Mouse (Mus musculus) megakaryocyte, embryonic 14.5 days (primary cell): ENCODE results near the gene Gm20388. TPM values are rescaled to one million over a fixed set of nuclear protein-coding genes. Genes with fewer than 3 reads are reported as not detected.

Experiments
- H3K27me3 ChIP-seq: replicated peaks from 2 replicates; pipeline ENCODE3; 2012; ENCODE audit warnings: inconsistent platforms
- H3K36me3 ChIP-seq: replicated peaks from 2 replicates; pipeline ENCODE3; 2012; ENCODE audit warnings: low read length, inconsistent platforms, mixed read lengths
- H3K4me1 ChIP-seq: 2 replicates; pipeline ENCODE4 v1.6.1; 2012; ENCODE audit warnings: inconsistent platforms
- H3K4me3 ChIP-seq: replicated peaks from 2 replicates; pipeline ENCODE3; 2012; ENCODE audit warnings: moderate library complexity, mild to moderate bottlenecking, inconsistent platforms
- H3K9me3 ChIP-seq: 2 replicates; pipeline ENCODE4 v1.6.1; 2012; ENCODE audit warnings: inconsistent platforms
- FLI1 ChIP-seq: IDR thresholded peaks from 2 replicates; pipeline ENCODE4 v1.6.1; 2012; ENCODE audit warnings: low read length, inconsistent platforms, mixed read lengths
- GATA1 ChIP-seq: IDR thresholded peaks from 3 replicates; pipeline ENCODE4 v1.6.1; 2012; ENCODE audit warnings: mixed read lengths, low read length, inconsistent platforms, borderline replicate concordance
- polyA plus RNA-seq: library from polyadenylated mRNA; stranded (reverse); fragments of >175 nt; gene quantifications from 2 replicates; pipeline ENCODE4 v1.2.3, GENCODE M21; 2012; ENCODE audit warnings: low replicate concordance; ENCODE audit not compliant: insufficient read depth

Gm20388 gene
- polyA plus RNA-seq, 1 experiment: 111 TPM

- Histone ChIP-seq H3K4me1 (peaks cover 4% of the 10 kb centered on the region), H3K4me3 (no peak overlapping the region), H3K9me3 (no peaks in the 10 kb centered on the region), H3K27me3 (peaks cover 91% of the 10 kb centered on the region), H3K36me3 (no peaks in the 10 kb centered on the region)
- TF ChIP-seq GATA1: no peak
- no peak for TF ChIP-seq FLI1
Measured at GRCm38 (mm10) chr8:123352786-123353185, 3442.1 kb downstream of the Gm20388 start.

GRCm38 (mm10) chr8:123353216-123353615 is 3442.6 kb downstream of the Gm20388 start:
- H3K27me3 ChIP-seq: peaks cover 90% of the 10 kb centered on the region
- H3K9me3 ChIP-seq: no peaks in the 10 kb centered on the region
- no peak for TF ChIP-seq FLI1
- TF ChIP-seq GATA1: no peak
- H3K4me3 ChIP-seq: no peak overlapping the region
- H3K36me3 ChIP-seq: no peaks in the 10 kb centered on the region
- peaks cover 4% of the 10 kb centered on the region for H3K4me1 ChIP-seq

DNA sequence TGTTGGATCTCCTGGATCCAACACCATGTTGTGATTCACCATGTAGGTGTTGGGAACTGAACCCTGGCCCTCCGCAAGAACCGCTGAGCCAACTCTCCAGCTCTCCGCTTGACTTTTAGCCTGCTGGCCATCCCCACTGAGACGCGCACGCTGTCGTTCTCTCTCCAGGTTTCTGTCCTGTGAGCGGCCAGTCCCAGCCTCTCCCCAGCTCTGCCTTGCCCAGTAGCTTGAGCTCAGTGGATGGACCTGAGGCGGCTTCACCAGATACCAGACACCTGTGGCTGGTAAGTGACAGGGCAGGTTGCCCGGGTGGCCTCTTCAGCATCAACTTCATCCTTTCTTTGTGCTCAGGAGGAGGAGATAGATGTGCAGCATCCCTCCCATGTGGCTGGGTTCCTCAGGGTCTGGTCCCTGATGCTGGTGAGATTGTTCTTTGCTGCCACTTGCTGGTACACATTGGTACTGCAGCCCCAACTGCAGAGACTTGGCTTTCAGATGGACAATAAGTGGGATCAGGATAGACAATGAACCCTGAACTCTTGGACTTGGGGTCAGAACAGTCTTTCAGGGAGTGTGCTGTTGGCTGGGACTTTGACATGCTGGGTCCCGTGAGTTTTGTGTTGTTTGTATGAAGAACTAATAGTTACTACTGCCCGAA is 3450.6 kb downstream of the Gm20388 start:
- TF ChIP-seq FLI1 (no peak), GATA1 (no peak)
- Histone ChIP-seq H3K9me3 (no peaks in the 10 kb centered on the region), H3K4me3 (no peak overlapping the region), H3K4me1 (no peaks in the 10 kb centered on the region; the same call in 1 of the 2 replicates), H3K27me3 (peaks cover 63% of the 10 kb centered on the region), H3K36me3 (no peaks in the 10 kb centered on the region)

DNA sequence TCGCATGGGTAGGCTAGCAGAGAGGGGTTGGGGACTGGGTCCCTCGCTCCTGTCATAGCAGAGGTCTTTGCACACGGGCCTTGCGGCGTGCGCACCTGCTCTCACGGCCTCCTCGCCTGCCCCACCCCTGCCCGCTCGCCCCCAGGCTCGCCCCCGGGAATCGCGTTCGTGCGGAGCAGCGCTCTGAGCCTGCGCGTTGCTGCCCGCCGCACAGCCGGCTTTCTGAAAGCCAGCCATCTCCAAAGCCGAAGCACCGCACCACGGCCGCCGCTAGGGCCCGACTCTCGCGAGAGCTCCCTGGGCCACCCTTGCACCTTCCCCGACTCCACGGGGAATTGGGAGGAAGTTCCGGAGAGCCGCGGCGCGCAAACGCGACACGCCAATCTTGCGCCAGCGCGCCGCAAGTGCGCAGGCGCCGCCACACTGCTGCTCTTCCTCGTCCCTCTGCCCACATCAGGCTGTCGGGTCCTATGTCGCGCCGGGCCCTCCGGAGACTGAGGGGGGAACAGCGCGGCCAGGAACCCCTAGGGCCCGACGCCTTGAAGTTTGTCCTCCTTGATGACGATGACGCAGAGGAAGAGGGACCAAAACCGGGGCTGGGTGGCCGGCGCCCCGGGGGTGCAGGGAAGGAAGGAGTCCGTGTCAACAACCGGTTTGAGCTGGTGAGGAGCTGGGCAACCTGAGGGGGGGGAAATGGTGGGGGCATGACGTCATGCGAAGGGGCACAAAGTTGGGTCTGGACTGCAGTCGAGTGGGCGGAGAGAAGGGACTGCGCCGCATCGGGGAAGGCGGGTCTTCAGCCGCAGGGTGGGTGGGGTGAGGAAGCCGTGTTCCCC is 3463.0 kb downstream of the Gm20388 start, which contains the start of gene Tcf25:
Tcf25 (plus strand) TSS at position 351 of the 836 bp plus-strand sequence.
- Histone ChIP-seq H3K36me3 (peaks cover 31% of the 10 kb centered on the region), H3K4me3 (peak within 1 kb of the TSS; percentile 99), H3K9me3 (no peaks in the 10 kb centered on the region), H3K27me3 (peaks cover 30% of the 10 kb centered on the region), H3K4me1 (peaks cover 49% of the 10 kb centered on the region)
- TF ChIP-seq GATA1 (no peak), FLI1 (no peak)

- peaks cover 49% of the 10 kb centered on the region for H3K4me1 ChIP-seq
- TF ChIP-seq GATA1 (no peak), FLI1 (no peak)
- peaks cover 33% of the 10 kb centered on the region for H3K36me3 ChIP-seq
- peak overlapping the region; percentile 99 for H3K4me3 ChIP-seq
- H3K9me3 ChIP-seq: no peaks in the 10 kb centered on the region
- H3K27me3 ChIP-seq: peaks cover 24% of the 10 kb centered on the region
Measured at GRCm38 (mm10) chr8:123374239-123374578, 3463.6 kb downstream of the Gm20388 start.

GRCm38 (mm10) chr8:123375701-123376100 is 3465.1 kb downstream of the Gm20388 start:
- Histone ChIP-seq H3K9me3 (no peaks in the 10 kb centered on the region), H3K4me1 (peaks cover 45% of the 10 kb centered on the region), H3K27me3 (peaks cover 11% of the 10 kb centered on the region), H3K36me3 (peaks cover 48% of the 10 kb centered on the region), H3K4me3 (no peak overlapping the region)
- TF ChIP-seq FLI1: no peak
- no peak for TF ChIP-seq GATA1

DNA sequence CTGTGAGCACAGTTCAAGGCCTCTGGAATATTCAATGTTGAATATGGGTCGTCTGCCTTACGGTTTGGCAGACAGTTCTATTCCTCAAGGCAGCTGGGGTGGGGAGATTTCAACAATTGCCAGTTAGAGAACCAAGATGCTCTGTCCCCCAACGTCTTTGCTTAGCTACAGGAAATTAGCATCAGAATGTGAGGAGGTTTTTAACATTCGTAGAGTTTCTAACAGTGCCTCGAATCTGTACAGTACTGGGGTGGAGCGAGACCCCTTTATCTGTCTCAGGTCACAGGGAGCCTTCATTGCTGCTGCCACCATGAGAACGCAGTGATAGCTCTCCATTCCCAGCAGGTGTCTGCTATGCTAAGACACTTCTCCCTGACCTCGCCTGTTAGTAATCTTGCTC is 3465.5 kb downstream of the Gm20388 start:
- Histone ChIP-seq H3K27me3 (peaks cover 7% of the 10 kb centered on the region), H3K4me3 (peak overlapping the region; percentile 15), H3K36me3 (peaks cover 52% of the 10 kb centered on the region), H3K9me3 (no peaks in the 10 kb centered on the region), H3K4me1 (peaks cover 42% of the 10 kb centered on the region)
- TF ChIP-seq FLI1: no peak
- no peak for TF ChIP-seq GATA1

DNA sequence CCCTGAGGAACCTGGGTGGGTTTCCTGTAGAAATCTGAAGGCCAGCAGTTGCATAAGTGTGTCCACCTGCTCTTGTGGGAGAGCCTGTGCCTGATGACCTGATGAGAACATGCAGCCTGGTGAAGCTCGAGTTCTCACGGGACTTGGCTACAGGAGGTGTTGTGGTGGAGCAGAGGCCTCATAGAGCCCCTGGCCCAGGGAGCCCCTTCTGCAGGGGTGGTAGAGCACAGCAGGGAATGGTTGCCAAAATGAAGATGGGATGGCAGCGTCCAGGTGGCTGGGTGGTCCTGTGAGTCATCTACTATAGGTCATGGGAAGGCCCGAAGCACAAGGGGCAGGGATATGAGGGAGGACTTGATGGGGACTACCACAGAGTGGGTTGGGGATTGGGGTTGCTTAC is 3471.1 kb downstream of the Gm20388 start:
- H3K36me3 ChIP-seq: peaks cover 88% of the 10 kb centered on the region
- no peaks in the 10 kb centered on the region for H3K27me3 ChIP-seq
- no peak overlapping the region for H3K4me3 ChIP-seq
- H3K9me3 ChIP-seq: no peaks in the 10 kb centered on the region
- H3K4me1 ChIP-seq: peaks cover 17% of the 10 kb centered on the region
- TF ChIP-seq GATA1 (no peak), FLI1 (no peak)

- Histone ChIP-seq H3K4me3 (no peak overlapping the region), H3K36me3 (peaks cover 92% of the 10 kb centered on the region), H3K9me3 (no peaks in the 10 kb centered on the region), H3K27me3 (no peaks in the 10 kb centered on the region), H3K4me1 (peaks cover 13% of the 10 kb centered on the region)
- TF ChIP-seq GATA1 (no peak), FLI1 (no peak)
Measured at GRCm38 (mm10) chr8:123382516-123382915, 3471.9 kb downstream of the Gm20388 start.

DNA sequence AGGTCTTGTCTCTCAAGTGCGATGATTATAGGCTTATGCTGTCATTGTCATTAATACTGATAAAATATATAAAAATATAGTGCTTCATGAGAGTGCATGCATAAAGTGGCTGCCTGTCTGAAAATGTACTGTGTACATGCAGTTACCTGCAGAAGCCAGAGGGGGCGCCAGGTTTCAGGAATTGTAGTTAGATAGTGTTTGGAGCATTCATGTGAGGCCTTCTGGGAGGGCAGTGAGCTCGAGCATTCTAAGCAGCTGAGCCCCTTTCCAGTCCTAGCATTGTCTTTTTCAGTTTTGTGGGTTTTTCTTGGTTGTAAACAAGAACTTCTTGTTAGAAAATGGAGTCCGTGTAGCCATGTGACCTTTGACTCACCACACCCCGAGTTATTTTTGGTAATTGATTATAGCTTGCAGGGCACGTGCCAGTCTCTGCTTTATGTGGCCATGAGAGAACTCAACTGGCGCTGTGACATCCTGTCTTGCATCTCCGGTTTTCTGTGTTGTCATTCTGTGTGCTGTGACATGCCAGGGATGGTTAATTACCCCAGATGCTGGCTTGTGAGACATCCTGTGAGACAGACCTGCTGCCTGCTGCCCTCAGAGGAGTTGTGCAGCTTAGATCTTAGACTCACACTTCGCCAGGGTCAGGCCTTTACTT is 3474.4 kb downstream of the Gm20388 start:
- H3K4me3 ChIP-seq: no peak overlapping the region
- H3K4me1 ChIP-seq: peaks cover 31% of the 10 kb centered on the region
- no peaks in the 10 kb centered on the region for H3K27me3 ChIP-seq
- H3K9me3 ChIP-seq: no peaks in the 10 kb centered on the region
- H3K36me3 ChIP-seq: peaks cover 100% of the 10 kb centered on the region
- TF ChIP-seq GATA1 (no peak), FLI1 (no peak)
